Comparison of ENCODE assay signal across 1 mouse cellular context in the genomic region with DNA sequence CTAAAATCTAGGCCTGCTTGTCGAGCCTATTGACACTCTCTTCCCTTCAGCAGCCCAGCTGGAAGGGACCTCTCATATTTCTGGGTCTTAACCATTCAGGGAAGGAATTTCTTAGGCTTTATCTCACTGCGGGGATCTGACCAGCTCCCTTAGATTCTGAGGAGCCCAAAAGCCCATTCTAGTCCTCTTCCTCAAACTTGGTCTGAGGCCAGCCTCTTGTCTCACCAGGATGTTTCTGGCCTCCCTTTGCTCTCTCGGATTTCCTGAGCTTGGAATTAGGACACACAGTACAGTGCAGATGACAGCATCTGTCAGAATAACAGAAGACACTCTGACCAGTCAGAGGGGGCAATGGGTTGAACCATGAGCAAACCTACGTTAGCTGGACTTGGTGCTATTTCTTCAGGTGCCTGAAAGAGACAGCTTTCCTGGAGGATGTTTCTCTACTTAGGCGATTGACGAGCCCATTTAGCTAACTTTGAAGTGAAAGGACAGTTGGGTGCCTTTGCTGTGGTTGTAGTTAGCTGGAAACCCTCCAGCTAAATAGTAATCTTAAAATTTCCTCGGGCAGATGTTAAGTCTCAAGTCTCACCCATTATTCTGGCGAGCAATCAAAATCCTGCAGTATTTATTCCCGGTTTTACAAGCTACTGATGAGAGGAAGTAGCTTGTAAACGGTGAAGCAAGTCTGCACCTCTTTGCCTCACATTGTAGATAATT.
TF ChIP-seq lines count a peak whose summit lies in the region.

No protein-coding gene starts in this region.

TF ChIP-seq in myocyte, 11 proteins besides CTCF, POLR2A, EP300 and RAD21 (continued from another document):
- TF ChIP-seq E2F4 (IDR thresholded peaks at IDR 0.05; ENCODE audit: insufficient read depth) = no peak
- TF ChIP-seq REST (IDR thresholded peaks at IDR 0.05; ENCODE audit: insufficient read depth, insufficient read length) = no peak
- TF ChIP-seq SRF (IDR thresholded peaks at IDR 0.05; ENCODE audit: control insufficient read depth, insufficient read length, low read depth) = no peak
